Mouse (Mus musculus): ENCODE results near the gene Tcf15. TPM values are rescaled to one million over a fixed set of nuclear protein-coding genes. Genes with fewer than 3 reads are reported as not detected.

Gene Tcf15
- polyA plus RNA-seq, 1 experiment: 5.0 TPM

- TF ChIP-seq CTCF (IDR thresholded peaks at IDR 0.05; ENCODE audit: borderline replicate concordance, control insufficient read depth, extremely low read depth, insufficient read depth, low read length, poor library complexity) (no peak), POLR2A (IDR thresholded peaks at IDR 0.05; ENCODE audit: control insufficient read depth, extremely low read depth, insufficient read depth, low read length, poor library complexity) (no peak)
- Histone ChIP-seq H3K36me3 (ENCODE audit: control insufficient read depth, insufficient read depth, low read length) (no peaks in the 10 kb centered on the region), H3K4me1 (replicated peaks; ENCODE audit: control insufficient read depth, insufficient read depth, low read length) (no peaks in the 10 kb centered on the region), H3K4me3 (ENCODE audit: control insufficient read depth, insufficient read depth, low read length) (no peak overlapping the region), H3K27ac (ENCODE audit: control insufficient read depth, insufficient read depth, low read length) (no peak overlapping the region), H3K27me3 (ENCODE audit: control insufficient read depth, insufficient read depth, low read length) (peaks cover 3% of the 10 kb centered on the region; the same call in 1 of the 2 replicates)
- WGBS: 61% methylated on average over 6 of the region's 6 CpGs
- no peak for DNase-seq
These were observed 41.0 kb upstream of the Tcf15 start for GRCm38 (mm10) chr2:152102369-152102768.

GRCm38 (mm10) chr2:152104711-152105317, 38.5 kb upstream of the Tcf15 start:
- no peaks in the 10 kb centered on the region for H3K36me3 ChIP-seq (ENCODE audit: control insufficient read depth, insufficient read depth, low read length)
- DNase-seq: no peak
- H3K27ac ChIP-seq (ENCODE audit: control insufficient read depth, insufficient read depth, low read length): no peak overlapping the region
- WGBS: 8% methylated on average over 17 of the region's 17 CpGs
- H3K27me3 ChIP-seq (ENCODE audit: control insufficient read depth, insufficient read depth, low read length): peaks cover 3% of the 10 kb centered on the region; the same call in 1 of the 2 replicates
- TF ChIP-seq POLR2A (IDR thresholded peaks at IDR 0.05; ENCODE audit: control insufficient read depth, extremely low read depth, insufficient read depth, low read length, poor library complexity): no peak
- no peak for TF ChIP-seq CTCF (IDR thresholded peaks at IDR 0.05; ENCODE audit: borderline replicate concordance, control insufficient read depth, extremely low read depth, insufficient read depth, low read length, poor library complexity)
- no peaks in the 10 kb centered on the region for H3K4me1 ChIP-seq (replicated peaks; ENCODE audit: control insufficient read depth, insufficient read depth, low read length)
- H3K4me3 ChIP-seq (ENCODE audit: control insufficient read depth, insufficient read depth, low read length): 0 out of 2 replicates have a peak overlapping the region, but pooled peaks have one; percentile 11

DNA sequence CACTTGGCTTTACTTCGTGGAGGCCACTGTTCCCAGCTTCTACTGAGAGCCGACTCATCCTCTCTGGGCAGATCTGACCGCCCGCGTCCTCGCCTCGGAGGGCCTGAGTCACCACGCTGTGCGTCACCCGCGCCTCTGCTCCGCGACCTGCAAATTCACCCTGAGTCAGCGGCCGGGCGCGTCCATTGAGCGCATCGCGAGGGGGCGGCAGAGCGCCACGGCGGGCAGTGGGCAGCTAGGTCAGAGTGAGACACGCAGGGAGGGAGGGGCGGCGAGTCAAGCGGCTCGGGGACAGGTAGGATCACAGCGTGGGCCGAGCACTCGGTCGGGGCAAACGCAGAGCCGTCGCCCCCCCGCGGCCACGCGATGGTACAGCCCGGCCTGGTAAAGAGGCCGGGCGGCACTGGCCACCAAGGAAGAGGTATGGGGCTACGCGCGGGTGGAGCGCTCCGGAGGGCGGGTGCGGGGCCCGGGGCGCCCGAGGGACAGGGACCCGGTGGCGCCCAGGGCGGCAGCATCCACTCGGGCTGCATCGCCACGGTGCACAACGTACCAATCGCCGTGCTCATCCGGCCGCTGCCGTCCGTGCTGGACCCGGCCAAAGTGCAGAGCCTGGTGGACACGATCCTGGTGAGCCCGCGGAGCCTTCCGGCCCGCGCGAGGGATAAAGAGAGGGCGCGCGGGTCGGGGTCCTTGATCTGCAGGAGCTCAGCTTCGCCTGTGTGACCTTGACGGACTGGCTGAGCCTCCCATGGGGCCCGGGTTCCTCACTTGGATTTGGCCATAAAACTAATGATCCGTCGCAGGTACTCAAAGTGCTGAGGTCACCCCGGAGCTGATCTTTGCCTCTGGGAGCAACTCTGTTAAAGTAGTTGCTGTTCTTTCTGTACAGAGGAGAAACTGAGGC, 37.8 kb upstream of the Tcf15 start, which contains the start of gene Srxn1:
Srxn1 (plus strand) TSS at position 199 of the 907 bp plus-strand sequence.
- 3% methylated on average over 80 of the region's 84 CpGs for WGBS
- peak; percentile 39 for DNase-seq

GRCm38 (mm10) chr2:152106225-152106595, 37.2 kb upstream of the Tcf15 start:
- TF ChIP-seq POLR2A (IDR thresholded peaks at IDR 0.05; ENCODE audit: control insufficient read depth, extremely low read depth, insufficient read depth, low read length, poor library complexity) (no peak), CTCF (IDR thresholded peaks at IDR 0.05; ENCODE audit: borderline replicate concordance, control insufficient read depth, extremely low read depth, insufficient read depth, low read length, poor library complexity) (no peak)
- Histone ChIP-seq H3K4me3 (ENCODE audit: control insufficient read depth, insufficient read depth, low read length) (no peak overlapping the region), H3K27ac (ENCODE audit: control insufficient read depth, insufficient read depth, low read length) (no peak overlapping the region), H3K4me1 (replicated peaks; ENCODE audit: control insufficient read depth, insufficient read depth, low read length) (no peaks in the 10 kb centered on the region), H3K27me3 (ENCODE audit: control insufficient read depth, insufficient read depth, low read length) (peaks cover 3% of the 10 kb centered on the region; the same call in 1 of the 2 replicates), H3K36me3 (ENCODE audit: control insufficient read depth, insufficient read depth, low read length) (no peaks in the 10 kb centered on the region)
- no peak for DNase-seq
- 89% methylated on average over 3 of the region's 3 CpGs for WGBS

More for the DNA sequence above, 37.8 kb upstream of the Tcf15 start, which contains the start of gene Srxn1:
- no peak for TF ChIP-seq POLR2A (IDR thresholded peaks at IDR 0.05; ENCODE audit: control insufficient read depth, extremely low read depth, insufficient read depth, low read length, poor library complexity)
- TF ChIP-seq CTCF (IDR thresholded peaks at IDR 0.05; ENCODE audit: borderline replicate concordance, control insufficient read depth, extremely low read depth, insufficient read depth, low read length, poor library complexity): no peak
- peak within 1 kb of the TSS; percentile 11 for H3K4me3 ChIP-seq (ENCODE audit: control insufficient read depth, insufficient read depth, low read length)
- H3K27ac ChIP-seq (ENCODE audit: control insufficient read depth, insufficient read depth, low read length): no peak within 1 kb of the TSS
- no peaks in the 10 kb centered on the region for H3K4me1 ChIP-seq (replicated peaks; ENCODE audit: control insufficient read depth, insufficient read depth, low read length)
- peaks cover 3% of the 10 kb centered on the region; the same call in 1 of the 2 replicates for H3K27me3 ChIP-seq (ENCODE audit: control insufficient read depth, insufficient read depth, low read length)
- no peaks in the 10 kb centered on the region for H3K36me3 ChIP-seq (ENCODE audit: control insufficient read depth, insufficient read depth, low read length)

DNA sequence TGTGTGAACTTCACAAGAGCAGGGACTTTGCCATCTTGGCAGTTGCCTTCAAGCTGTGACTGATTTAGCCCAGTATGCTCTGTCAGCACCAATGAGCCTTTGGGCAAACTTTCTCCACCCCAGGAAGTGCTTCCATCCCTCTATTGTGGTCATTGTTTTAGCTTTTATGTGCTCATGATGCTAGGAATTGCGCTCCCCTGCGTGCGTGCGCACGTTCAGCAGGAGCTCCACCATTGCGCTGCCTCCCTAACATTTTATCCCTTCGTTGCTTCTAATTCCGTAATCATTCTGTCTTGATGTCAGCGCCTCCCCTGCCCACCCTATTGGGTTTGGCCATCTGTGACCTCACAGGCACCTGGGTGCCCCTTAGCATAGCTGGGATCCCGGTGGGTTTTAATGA, 36.8 kb upstream of the Tcf15 start:
- H3K27me3 ChIP-seq (ENCODE audit: control insufficient read depth, insufficient read depth, low read length): peaks cover 3% of the 10 kb centered on the region; the same call in 1 of the 2 replicates
- no peaks in the 10 kb centered on the region for H3K36me3 ChIP-seq (ENCODE audit: control insufficient read depth, insufficient read depth, low read length)
- no peak overlapping the region for H3K4me3 ChIP-seq (ENCODE audit: control insufficient read depth, insufficient read depth, low read length)
- H3K4me1 ChIP-seq (replicated peaks; ENCODE audit: control insufficient read depth, insufficient read depth, low read length): no peaks in the 10 kb centered on the region
- no peak overlapping the region for H3K27ac ChIP-seq (ENCODE audit: control insufficient read depth, insufficient read depth, low read length)
- DNase-seq: no peak
- WGBS: 98% methylated on average over 10 of the region's 10 CpGs
- TF ChIP-seq CTCF (IDR thresholded peaks at IDR 0.05; ENCODE audit: borderline replicate concordance, control insufficient read depth, extremely low read depth, insufficient read depth, low read length, poor library complexity): no peak
- TF ChIP-seq POLR2A (IDR thresholded peaks at IDR 0.05; ENCODE audit: control insufficient read depth, extremely low read depth, insufficient read depth, low read length, poor library complexity): no peak

GRCm38 (mm10) chr2:152108702-152109101, 34.7 kb upstream of the Tcf15 start:
- DNase-seq: no peak
- Histone ChIP-seq H3K4me3 (ENCODE audit: control insufficient read depth, insufficient read depth, low read length) (no peak overlapping the region), H3K4me1 (replicated peaks; ENCODE audit: control insufficient read depth, insufficient read depth, low read length) (peaks cover 4% of the 10 kb centered on the region), H3K36me3 (ENCODE audit: control insufficient read depth, insufficient read depth, low read length) (no peaks in the 10 kb centered on the region), H3K27me3 (ENCODE audit: control insufficient read depth, insufficient read depth, low read length) (no peaks in the 10 kb centered on the region; the same call in 1 of the 2 replicates), H3K27ac (ENCODE audit: control insufficient read depth, insufficient read depth, low read length) (no peak overlapping the region)
- TF ChIP-seq CTCF (IDR thresholded peaks at IDR 0.05; ENCODE audit: borderline replicate concordance, control insufficient read depth, extremely low read depth, insufficient read depth, low read length, poor library complexity) (no peak), POLR2A (IDR thresholded peaks at IDR 0.05; ENCODE audit: control insufficient read depth, extremely low read depth, insufficient read depth, low read length, poor library complexity) (no peak)
- 83% methylated on average over 7 of the region's 7 CpGs for WGBS
